Mouse (Mus musculus) embryonic stem cell, embryonic (primary cell): ENCODE measurements around the gene Vstm5.

Experiments used
- CTCF ChIA-PET, 4 experiments: fragments of 300-600 bp in 2 of 4; fragments of 350-600 bp in 2 of 4; sonication (Branson Sonifier 250); formaldehyde crosslinking; loops; one replicate each; lab custom pipeline; 2022; ENCODE audit warnings: inconsistent platforms in 2 of 4; lab: Charles Lee
- POLR2A ChIA-PET, 4 experiments: fragments of 300-600 bp in 2 of 4; fragments of 350-600 bp in 2 of 4; sonication (Branson Sonifier 250); formaldehyde crosslinking; loops; one replicate each; lab custom pipeline; 2022; ENCODE audit warnings: antibody characterized with exemption in 4 of 4, inconsistent platforms in 1 of 4; lab: Charles Lee

Vstm5 gene

DNA sequence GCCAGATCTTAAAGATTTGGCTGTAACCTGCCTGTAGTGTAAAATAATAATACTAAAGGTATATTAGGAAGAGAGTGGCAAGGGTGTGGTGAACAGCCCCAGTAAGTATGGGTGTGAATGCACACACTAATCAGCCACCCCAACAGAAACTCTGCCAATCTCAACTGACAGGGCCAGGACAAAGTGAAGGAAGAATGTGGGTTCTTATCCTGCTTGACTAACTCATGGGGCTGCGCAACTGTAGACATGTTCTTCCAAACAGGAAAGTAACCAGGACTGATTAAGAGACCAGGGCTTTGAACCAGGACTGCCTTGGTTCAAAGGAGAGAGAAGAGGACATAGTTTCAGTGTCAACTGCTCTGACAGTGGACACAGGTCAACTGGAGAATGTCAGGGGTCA is 3.3 kb downstream of the Vstm5 start:
- ChIA-PET POLR2A (interaction anchor here (0.5 to 2.2 kb wide), 26 partner anchors 9 to 192 kb away, joined by 3 to 15 read pairs (median 5); partner anchors contain the start of genes 4931406C07Rik (in 3 of the 4), Taf1d (in 3 of the 4), Med17 (in 2 of the 4) and Cep295 (in 1 of the 4)), CTCF (interaction anchor here (0.5 to 2.0 kb wide), 33 partner anchors 8 to 544 kb away, joined by 3 to 16 read pairs (median 4); partner anchors contain the start of genes 4931406C07Rik (in 1 of the 4), Cep295 (in 1 of the 4) and Taf1d (in 1 of the 4))

DNA sequence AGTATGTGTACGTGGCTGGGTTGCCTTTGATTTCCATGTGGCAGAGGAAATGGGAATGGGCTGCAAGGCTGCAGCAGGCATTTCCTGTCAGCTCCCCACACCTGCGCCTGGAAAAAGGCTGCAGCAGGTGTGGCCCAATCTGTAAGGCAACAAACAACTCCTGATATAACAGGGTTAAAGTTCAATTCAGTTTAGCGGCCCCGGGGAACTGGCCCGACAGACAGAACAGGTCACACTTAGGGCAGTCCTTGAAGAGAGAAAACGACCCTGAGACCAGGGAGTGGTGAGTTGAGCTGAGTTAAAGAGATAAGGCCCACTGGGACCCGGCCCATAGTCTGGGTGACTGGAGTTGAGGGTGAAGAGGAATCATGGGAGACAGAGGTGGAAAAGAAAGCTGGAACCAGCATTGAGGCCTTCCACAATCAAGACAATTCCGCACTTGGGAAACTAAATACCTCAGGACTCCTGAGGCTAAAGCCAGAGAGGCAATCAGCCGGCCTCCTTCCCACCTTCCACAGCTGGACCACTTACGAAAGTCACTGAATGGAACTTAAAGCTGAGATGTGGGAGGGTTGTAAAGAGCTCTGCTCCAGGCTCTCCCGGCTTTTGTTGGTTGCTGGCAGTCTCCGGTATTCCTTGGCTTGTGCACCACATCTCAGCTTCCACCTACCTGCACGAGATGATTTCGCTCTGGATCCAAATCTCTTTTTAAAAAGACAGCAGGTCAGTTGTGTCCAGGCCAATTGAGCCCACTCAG is 6.7 kb downstream of the Vstm5 start:
- ChIA-PET CTCF (interaction anchor here in 1 of 4 experiments (0.8 kb wide), 1 partner anchor 13 kb away, joined by 3 read pairs; no protein-coding TSS in a partner anchor), POLR2A (interaction anchor here in 3 of 4 experiments (0.7 to 2.9 kb wide), 11 partner anchors 9 to 61 kb away, joined by 3 to 16 read pairs (median 9); partner anchors contain the start of genes 4931406C07Rik (in 3 of the 3), Taf1d (in 3 of the 3) and Med17 (in 2 of the 3))

DNA sequence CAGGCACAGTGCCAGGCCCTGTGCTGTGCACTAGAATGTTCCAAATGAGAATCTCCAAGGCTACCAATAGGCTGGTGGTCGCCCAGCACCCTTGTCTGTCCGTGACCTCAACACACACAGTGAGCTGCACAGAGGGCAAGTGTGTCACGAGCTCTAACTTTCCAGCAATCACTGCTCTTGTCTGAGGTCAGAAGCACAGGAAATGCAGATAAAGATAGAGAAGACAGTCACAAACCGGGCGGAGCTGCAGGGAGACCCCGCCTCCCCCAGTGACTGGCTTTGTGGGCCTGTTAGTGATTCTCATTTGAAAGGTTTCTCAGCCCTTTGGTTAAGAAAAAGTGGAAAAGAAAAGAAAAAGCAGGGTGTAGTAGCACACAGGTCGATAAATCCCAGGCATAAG is 11.5 kb downstream of the Vstm5 start:
- CTCF ChIA-PET: interaction anchor here (0.8 to 2.2 kb wide), 6 partner anchors 9 to 38 kb away, joined by 3 to 15 read pairs (median 4); no protein-coding TSS in a partner anchor
- POLR2A ChIA-PET: interaction anchor here in 3 of 4 experiments (0.7 to 2.9 kb wide), 14 partner anchors 9 to 766 kb away, joined by 3 to 21 read pairs (median 6); partner anchors contain the start of genes Med17 (in 3 of the 3), 4931406C07Rik (in 2 of the 3) and Taf1d (in 2 of the 3)

GRCm38 (mm10) chr9:15252196-15252595 is 13.4 kb downstream of the Vstm5 start:
- ChIA-PET CTCF (interaction anchor here in 1 of 4 experiments (1.3 kb wide), 1 partner anchor 11 kb away, joined by 5 read pairs; no protein-coding TSS in a partner anchor), POLR2A (interaction anchor here in 3 of 4 experiments (0.6 to 5.3 kb wide), 7 partner anchors 11 to 54 kb away, joined by 3 to 40 read pairs (median 5); partner anchors contain the start of genes 4931406C07Rik (in 1 of the 3), Med17 (in 1 of the 3), Taf1d (in 1 of the 3) and Vstm5 (in 1 of the 3))

- ChIA-PET POLR2A (interaction anchor here in 3 of 4 experiments (0.8 to 5.3 kb wide), 10 partner anchors 9 to 103 kb away, joined by 3 to 40 read pairs (median 5); partner anchors contain the start of genes 4931406C07Rik (in 2 of the 3), Med17 (in 2 of the 3), Taf1d (in 2 of the 3) and Cep295 (in 1 of the 3)), CTCF (interaction anchor here in 1 of 4 experiments (1.6 kb wide), 1 partner anchor 13 kb away, joined by 9 read pairs; no protein-coding TSS in a partner anchor)
These were observed 15.7 kb downstream of the Vstm5 start for GRCm38 (mm10) chr9:15254501-15254900.

DNA sequence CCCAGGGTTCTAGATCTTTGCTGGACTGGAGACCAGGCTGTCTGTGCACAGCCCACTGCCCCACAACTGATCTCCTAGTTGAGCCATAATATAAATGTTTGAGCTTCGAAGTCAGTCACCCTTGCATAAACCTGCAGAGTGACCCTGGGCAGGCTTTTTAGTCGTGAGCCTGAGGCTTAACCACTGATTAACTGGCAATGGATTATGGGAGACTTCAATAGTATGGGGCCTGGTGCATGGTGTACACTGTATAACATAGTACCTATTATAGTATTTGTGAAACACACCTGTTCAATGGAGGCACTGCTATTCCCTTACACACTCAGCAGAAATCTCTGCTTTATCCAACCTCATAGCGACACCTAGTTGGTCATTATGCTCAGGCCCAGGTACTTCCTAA is 17.4 kb downstream of the Vstm5 start:
- POLR2A ChIA-PET: interaction anchor here in 3 of 4 experiments (0.5 to 5.3 kb wide), 16 partner anchors 7 to 370 kb away, joined by 3 to 40 read pairs (median 5); partner anchors contain the start of genes 4931406C07Rik (in 3 of the 3), Taf1d (in 3 of the 3) and Med17 (in 1 of the 3)
- CTCF ChIA-PET: interaction anchor here in 2 of 4 experiments (1.0 to 1.2 kb wide), 2 partner anchors 15 kb away, joined by 3 to 4 read pairs; no protein-coding TSS in a partner anchor

DNA sequence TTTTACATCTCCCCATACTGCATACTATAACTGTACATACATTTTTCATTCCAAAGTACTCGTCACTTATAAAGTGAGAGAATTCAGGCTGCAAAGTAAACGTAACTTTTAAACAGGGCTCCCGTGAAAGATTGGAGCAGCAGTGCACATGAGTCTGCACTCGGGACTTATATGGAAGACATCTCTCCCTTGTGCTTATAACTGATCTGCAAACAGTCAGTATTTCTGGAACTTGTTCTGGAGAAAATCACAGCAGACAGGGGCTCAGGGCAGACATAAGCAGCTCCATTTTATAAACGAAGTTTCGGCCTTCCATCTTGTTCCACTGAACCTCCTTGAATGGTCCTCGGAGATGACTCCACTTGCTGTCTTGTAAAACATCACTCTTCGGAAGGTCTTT is 23.1 kb downstream of the Vstm5 start:
- ChIA-PET POLR2A (interaction anchor here in 2 of 4 experiments (1.3 to 1.7 kb wide), 4 partner anchors 10 to 17 kb away, joined by 3 to 6 read pairs (median 4); partner anchors contain the start of gene Med17 (in 1 of the 2)), CTCF (no interaction called here)

DNA sequence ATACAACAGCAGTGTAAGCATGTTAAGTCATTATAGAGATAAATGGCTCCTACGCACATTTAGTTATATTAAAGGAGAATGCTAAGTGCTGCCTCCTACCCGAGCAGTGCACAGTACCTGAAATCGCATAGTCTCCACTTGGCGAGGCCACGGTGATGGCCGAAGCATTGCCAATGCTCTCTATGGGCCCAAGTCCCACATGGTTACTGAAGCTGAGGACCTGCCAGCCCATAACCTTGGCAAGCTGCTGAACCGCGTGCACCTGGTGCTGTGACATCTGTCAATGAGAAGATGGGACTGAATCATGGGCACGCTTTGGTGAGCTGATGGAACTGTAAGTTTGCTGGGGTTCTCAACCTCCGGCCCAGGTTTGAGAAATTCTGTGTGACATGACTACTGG is 24.6 kb downstream of the Vstm5 start:
- ChIA-PET CTCF (no interaction called here), POLR2A (interaction anchor here in 2 of 4 experiments (0.9 to 2.1 kb wide), 15 partner anchors 8 to 45 kb away, joined by 3 to 9 read pairs (median 4); partner anchors contain the start of genes Med17 (in 2 of the 2), 4931406C07Rik (in 1 of the 2) and Taf1d (in 1 of the 2))

- CTCF ChIA-PET: interaction anchor here in 1 of 4 experiments (0.6 kb wide), 1 partner anchor 116 kb away, joined by 3 read pairs; no protein-coding TSS in a partner anchor
- POLR2A ChIA-PET: interaction anchor here in 2 of 4 experiments (0.9 to 6.9 kb wide), 7 partner anchors 11 to 43 kb away, joined by 3 to 56 read pairs (median 4); partner anchors contain the start of genes 4931406C07Rik (in 2 of the 2) and Taf1d (in 2 of the 2)
These were observed 35.1 kb downstream of the Vstm5 start for GRCm38 (mm10) chr9:15273981-15274380.

- ChIA-PET CTCF (interaction anchor here in 2 of 4 experiments (0.5 to 0.7 kb wide), 2 partner anchors 9 to 71 kb away, joined by 3 to 4 read pairs; no protein-coding TSS in a partner anchor), POLR2A (interaction anchor here in 3 of 4 experiments (0.8 to 18.6 kb wide), 14 partner anchors 8 to 81 kb away, joined by 3 to 367 read pairs (median 6); partner anchors contain the start of genes 4931406C07Rik (in 2 of the 3), Taf1d (in 2 of the 3) and Cep295 (in 1 of the 3))
These were observed 38.0 kb downstream of the Vstm5 start for GRCm38 (mm10) chr9:15276855-15277254.

GRCm38 (mm10) chr9:15278343-15278742 is 39.5 kb downstream of the Vstm5 start:
- CTCF ChIA-PET: interaction anchor here in 1 of 4 experiments (0.6 kb wide), 1 partner anchor 1002 kb away, joined by 3 read pairs; no protein-coding TSS in a partner anchor
- POLR2A ChIA-PET: interaction anchor here in 2 of 4 experiments (0.8 to 18.6 kb wide), 8 partner anchors 10 to 79 kb away, joined by 3 to 367 read pairs (median 9); partner anchors contain the start of genes 4931406C07Rik (in 2 of the 2), Taf1d (in 2 of the 2) and Cep295 (in 1 of the 2)

GRCm38 (mm10) chr9:15279139-15279648 is 40.3 kb downstream of the Vstm5 start:
- POLR2A ChIA-PET: interaction anchor here (0.6 to 18.6 kb wide), 48 partner anchors 9 to 1750 kb away, joined by 3 to 367 read pairs (median 4); partner anchors contain the start of genes 4931406C07Rik (in 4 of the 4), Taf1d (in 4 of the 4), Cep295 (in 2 of the 4) and Cwc15 (in 1 of the 4)
- CTCF ChIA-PET: interaction anchor here in 1 of 4 experiments (0.6 kb wide), 1 partner anchor 601 kb away, joined by 4 read pairs; no protein-coding TSS in a partner anchor

DNA sequence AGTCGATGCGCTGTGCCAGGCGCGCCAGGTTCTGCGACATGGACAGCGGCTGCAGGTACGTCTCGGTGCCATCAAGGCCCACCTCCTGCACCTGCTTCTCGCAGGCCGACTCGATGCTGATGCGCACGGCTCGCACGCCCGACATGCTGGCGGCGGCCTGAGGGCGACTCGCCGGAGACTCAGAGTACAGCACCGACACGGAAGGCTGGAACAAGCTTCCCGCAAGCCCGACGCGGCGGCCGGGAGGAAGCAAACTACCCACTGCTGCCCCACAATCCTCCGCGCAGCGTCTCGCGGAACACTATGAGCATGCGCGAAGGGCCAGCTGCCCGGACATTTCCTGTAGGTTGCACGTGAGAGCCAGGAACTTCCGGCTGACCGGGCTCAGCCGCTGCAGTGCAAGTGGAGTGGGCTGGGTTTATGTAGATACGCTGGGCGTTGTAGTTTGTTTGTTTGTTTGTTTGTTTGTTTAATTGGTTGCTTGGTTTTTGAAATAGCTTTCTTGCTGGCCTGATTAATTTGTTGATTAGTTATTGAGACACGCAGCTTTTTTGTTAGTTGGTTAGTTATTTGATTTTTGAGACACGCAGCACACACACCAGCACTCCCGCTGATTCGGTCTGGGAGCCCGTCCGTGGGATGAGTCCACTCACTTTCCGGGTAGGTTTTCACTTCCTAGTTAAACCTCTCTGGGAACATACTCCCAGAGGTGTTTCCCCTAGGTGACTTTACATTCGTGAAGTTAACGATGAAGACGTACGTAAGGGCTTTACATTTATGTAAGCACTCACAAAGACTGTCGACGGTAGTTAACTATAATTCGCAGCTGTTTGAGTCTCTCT is 41.0 kb downstream of the Vstm5 start, which contains the start of gene Med17:
Med17 (minus strand) TSS at position 283 of the 842 bp plus-strand sequence.
- POLR2A ChIA-PET: interaction anchor here (0.6 to 18.6 kb wide), 53 partner anchors 9 to 780 kb away, joined by 3 to 367 read pairs (median 4); partner anchors contain the start of genes 4931406C07Rik (in 4 of the 4), Taf1d (in 4 of the 4), Cep295 (in 3 of the 4) and Ankrd49 (in 1 of the 4)

GRCm38 (mm10) chr9:15280491-15280879 is 41.6 kb downstream of the Vstm5 start:
- POLR2A ChIA-PET: interaction anchor here (0.6 to 18.6 kb wide), 34 partner anchors 8 to 780 kb away, joined by 3 to 367 read pairs (median 6); partner anchors contain the start of genes 4931406C07Rik (in 4 of the 4), Taf1d (in 4 of the 4), Ankrd49 (in 1 of the 4) and Cwc15 (in 1 of the 4)
- CTCF ChIA-PET: no interaction called here

More for the DNA sequence above, 41.0 kb downstream of the Vstm5 start, which contains the start of gene Med17:
- CTCF ChIA-PET: interaction anchor here in 1 of 4 experiments (0.6 kb wide), 1 partner anchor 600 kb away, joined by 4 read pairs; no protein-coding TSS in a partner anchor

DNA sequence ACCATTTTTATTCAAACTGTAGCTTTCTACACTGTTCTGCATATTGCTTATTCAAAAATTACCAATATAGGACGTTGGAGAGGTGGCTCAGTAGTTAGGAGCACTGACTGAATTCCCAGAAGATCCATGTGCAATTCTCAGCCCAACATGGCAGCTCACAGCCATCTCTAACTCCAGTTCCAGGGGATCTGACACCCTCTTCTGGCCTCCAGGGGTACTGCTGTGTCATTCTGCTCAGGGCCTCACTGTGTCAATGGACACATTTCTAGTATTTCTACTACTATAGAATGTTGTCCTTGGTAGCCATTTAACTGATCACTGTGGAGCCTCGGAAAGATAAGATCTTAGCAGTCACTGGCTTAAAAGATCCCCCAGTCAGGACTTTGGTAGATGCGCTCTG is 46.6 kb downstream of the Vstm5 start:
- ChIA-PET CTCF (interaction anchor here in 3 of 4 experiments (0.6 to 1.6 kb wide), 11 partner anchors 8 to 595 kb away, joined by 3 to 16 read pairs (median 5); partner anchors contain the start of gene Taf1d (in 1 of the 3)), POLR2A (interaction anchor here (0.9 to 18.6 kb wide), 13 partner anchors 9 to 381 kb away, joined by 3 to 367 read pairs (median 6); partner anchors contain the start of genes Taf1d (in 4 of the 4), 4931406C07Rik (in 3 of the 4), Cep295 (in 1 of the 4) and Izumo1r (in 1 of the 4))
